Mouse (Mus musculus) mouse trophoblast stem cell (cell line): ENCODE results near the gene Sf3b4.
"Not testable (repeated sequence)": the region's sequence is repeated elsewhere in the genome, so short reads cannot be mapped to it uniquely, and the experiment has no call there.

ENCODE experiments used
- in situ Hi-C, 2 experiments: fragments of 300-500 bp; cut with MseI, MboI; formaldehyde crosslinking; loops; 2 replicates in 1 of 2; 3 replicates in 1 of 2; pipeline ENCODE4 v1.15.1; 2025

Gene Sf3b4

GRCm38 (mm10) chr3:96219661-96220130, 47.6 kb downstream of the Sf3b4 start, which contains the start of the genes Bola1 and Hist2h2ab:
Gene Bola1 (minus strand): TSS chr3:96219709.
Gene Hist2h2ab (plus strand): TSS chr3:96219865.
- in situ Hi-C loops, result no loop called here

GRCm38 (mm10) chr3:96220131-96220764, 48.1 kb downstream of the Sf3b4 start:
- in situ Hi-C loops, result not testable (repeated sequence)

DNA sequence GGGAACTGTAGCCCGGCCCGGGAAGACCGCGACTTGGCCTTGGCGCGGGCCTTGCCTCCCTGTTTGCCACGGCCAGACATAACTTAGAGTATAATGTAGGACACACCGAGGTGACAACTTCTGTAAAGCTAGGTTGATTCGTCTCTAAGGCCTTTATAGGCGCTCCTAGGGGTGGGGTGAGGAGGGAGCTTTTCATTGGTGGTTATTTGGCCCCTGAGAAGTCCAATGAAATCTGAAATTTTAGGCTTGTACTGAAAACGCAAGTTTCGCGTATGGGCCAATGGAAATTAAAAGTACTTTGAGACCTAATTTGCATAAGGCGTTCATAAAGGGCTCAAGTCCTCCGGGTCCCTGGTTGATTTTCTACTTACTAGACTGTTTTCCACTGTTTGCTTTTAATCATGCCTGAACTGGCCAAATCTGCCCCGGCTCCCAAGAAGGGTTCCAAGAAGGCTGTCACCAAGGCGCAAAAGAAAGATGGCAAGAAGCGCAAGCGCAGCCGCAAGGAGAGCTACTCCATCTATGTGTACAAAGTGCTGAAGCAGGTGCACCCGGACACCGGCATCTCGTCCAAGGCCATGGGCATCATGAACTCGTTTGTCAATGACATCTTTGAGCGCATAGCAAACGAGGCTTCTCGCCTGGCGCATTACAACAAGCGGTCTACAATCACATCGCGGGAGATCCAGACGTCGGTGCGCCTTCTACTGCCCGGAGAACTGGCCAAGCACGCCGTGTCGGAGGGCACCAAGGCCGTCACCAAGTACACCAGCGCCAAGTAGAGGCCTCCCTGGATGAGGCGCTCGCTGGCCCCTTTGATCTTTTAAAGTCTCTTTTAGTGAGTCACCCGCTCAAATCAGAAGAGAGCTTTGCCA, 48.9 kb downstream of the Sf3b4 start, which contains the start of the genes Hist2h2ac and Hist2h2be:
Gene Hist2h2ac (minus strand): TSS at position 116 of the 875 bp plus-strand sequence.
Gene Hist2h2be (plus strand): TSS at position 355 of the 875 bp plus-strand sequence.
- in situ Hi-C loops, result no loop called here

GRCm38 (mm10) chr3:96221640-96222038, 49.5 kb downstream of the Sf3b4 start:
- in situ Hi-C loops, result no loop called here

GRCm38 (mm10) chr3:96222774-96223173, 50.6 kb downstream of the Sf3b4 start:
- in situ Hi-C loops, result no loop called here

DNA sequence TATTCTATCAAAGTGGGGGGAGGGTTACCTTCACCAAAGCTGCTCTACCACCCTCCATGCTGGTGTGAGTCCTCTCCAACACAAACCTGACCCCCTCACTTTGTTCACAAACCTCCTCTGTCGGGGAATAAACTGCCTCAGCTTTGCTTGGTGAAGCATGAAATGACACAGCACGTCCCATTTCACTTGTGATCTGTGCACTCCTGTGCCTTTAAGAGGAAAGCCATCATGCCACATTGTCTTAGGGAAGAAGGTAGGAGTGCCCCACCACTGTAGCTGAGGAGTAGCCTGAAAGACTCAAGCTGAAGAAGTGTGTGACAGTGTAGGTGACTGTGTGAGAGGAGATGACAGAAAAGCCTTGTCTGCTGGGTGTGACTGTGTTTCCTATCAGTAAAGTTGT, 53.3 kb downstream of the Sf3b4 start:
- in situ Hi-C loops, result no loop called here
